Mouse (Mus musculus) midbrain, embryonic 14.5 days (tissue): ENCODE measurements at regions not wholly inside any gene's neighbourhood (a gene's known extent, or its start where the extent isn't known, plus 50 kb on each side); places are given as distances from the start of the nearest gene placed in this dataset.

Experiments
- ATAC-seq: fragments of 200-750 bp; cut with Nextera tagmentation; 2 replicates; pipeline ENCODE4 v1.8.0; 2017; ENCODE audit warnings: moderate number of reproducible peaks, moderate library complexity; ENCODE audit not compliant: low FRiP score, low TSS enrichment
- DNase-seq: peaks from one replicate; pipeline ENCODE4 v3.0.0-alpha.2; 2015
- H3K27ac ChIP-seq: fragments of 300-500 bp; sonication (generic); replicated peaks from 2 replicates; pipeline ENCODE4 v1.5.1; 2014; ENCODE audit warnings: mild to moderate bottlenecking, low read depth, low read length, moderate library complexity
- H3K27me3 ChIP-seq: fragments of 300-500 bp; sonication (generic); 2 replicates; pipeline ENCODE4 v1.6.1; 2014; ENCODE audit warnings: low read length, control low read depth, mixed read lengths; ENCODE audit not compliant: control insufficient read depth, insufficient read depth
- H3K36me3 ChIP-seq: fragments of 300-500 bp; sonication (generic); 2 replicates; pipeline ENCODE4 v1.6.1; 2014; ENCODE audit warnings: low read length, control low read depth; ENCODE audit not compliant: control insufficient read depth, insufficient read depth
- H3K4me1 ChIP-seq: fragments of 300-500 bp; sonication (generic); 2 replicates; pipeline ENCODE4 v1.6.1; 2014; ENCODE audit warnings: mild to moderate bottlenecking, antibody characterized with exemption, low read length, control low read depth; ENCODE audit not compliant: control insufficient read depth, insufficient read depth
- H3K4me2 ChIP-seq: fragments of 300-500 bp; sonication (generic); 2 replicates; pipeline ENCODE4 v1.6.1; 2014; ENCODE audit warnings: mild to moderate bottlenecking, low read length, moderate library complexity
- H3K4me3 ChIP-seq: fragments of 300-500 bp; sonication (generic); replicated peaks from 2 replicates; pipeline ENCODE4 v1.5.1; 2014; ENCODE audit warnings: low read depth, low read length
- H3K9ac ChIP-seq: fragments of 300-500 bp; sonication (generic); replicated peaks from 2 replicates; pipeline ENCODE4 v1.6.1; 2014; ENCODE audit warnings: mild to moderate bottlenecking, low read length, moderate library complexity
- H3K9me3 ChIP-seq: fragments of 300-500 bp; sonication (generic); 2 replicates; pipeline ENCODE4 v1.6.1; 2016; ENCODE audit warnings: low read length, control low read depth, mixed read lengths; ENCODE audit not compliant: control insufficient read depth
- WGBS: fragments of 180-500 bp; shearing (Covaris S2); extraction: QIAGEN DNeasy Blood & Tissue Kit; methylation state at CpG from one replicate; pipeline ENCODE4 v1.1.7; 2014; 5-methylcytosine and 5-hydroxymethylcytosine counted together

GRCm38 (mm10) chr16:52861263-52861662, 407.4 kb upstream of the Alcam start:
- Histone ChIP-seq H3K9me3 (no peaks in the 10 kb centered on the region), H3K27ac (no peak overlapping the region), H3K27me3 (no peaks in the 10 kb centered on the region), H3K4me2 (no peak overlapping the region), H3K9ac (no peak overlapping the region), H3K36me3 (no peaks in the 10 kb centered on the region), H3K4me3 (no peak overlapping the region), H3K4me1 (no peaks in the 10 kb centered on the region)
- ATAC-seq, result no peak
- WGBS, result 91% methylated on average over 6 of the region's 6 CpGs
- no peak for DNase-seq

- Histone ChIP-seq H3K4me1 (no peaks in the 10 kb centered on the region), H3K4me3 (no peak overlapping the region), H3K9ac (no peak overlapping the region), H3K27me3 (no peaks in the 10 kb centered on the region), H3K36me3 (no peaks in the 10 kb centered on the region), H3K9me3 (no peaks in the 10 kb centered on the region), H3K27ac (no peak overlapping the region), H3K4me2 (no peak overlapping the region)
- 72% methylated on average over 8 of the region's 8 CpGs for WGBS
- DNase-seq (no peak), ATAC-seq (no peak)
Observed at GRCm38 (mm10) chr16:52858441-52859209, 404.8 kb upstream of the Alcam start.

DNA sequence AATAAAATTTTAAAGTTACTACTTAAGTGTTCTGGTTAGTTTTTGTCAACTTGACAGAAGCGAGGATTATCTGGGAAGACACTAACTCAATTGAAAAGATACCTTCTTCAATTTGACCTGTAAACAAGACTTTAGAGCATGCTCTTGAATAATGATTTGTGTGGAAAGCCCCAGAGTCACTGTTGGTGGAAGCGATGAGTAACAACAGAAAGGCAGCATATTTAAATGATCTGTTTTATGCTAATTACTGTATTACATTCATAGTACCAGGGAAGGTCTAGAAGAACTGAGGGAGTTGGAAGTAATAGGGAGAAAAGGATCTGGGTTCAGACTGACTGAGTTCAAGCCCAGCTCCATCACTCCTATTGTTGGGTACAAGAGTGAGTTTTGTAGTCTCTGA, 397.3 kb upstream of the Alcam start:
- no peaks in the 10 kb centered on the region for H3K36me3 ChIP-seq
- H3K4me3 ChIP-seq, result no peak overlapping the region
- whole genome bisulfite sequencing, result 90% methylated on average over 2 of the region's 2 CpGs
- no peaks in the 10 kb centered on the region for H3K9me3 ChIP-seq
- H3K27ac ChIP-seq, result no peak overlapping the region
- H3K4me2 ChIP-seq, result no peak overlapping the region
- no peaks in the 10 kb centered on the region for H3K27me3 ChIP-seq
- ATAC-seq (no peak), DNase-seq (no peak)
- no peak overlapping the region for H3K9ac ChIP-seq
- no peaks in the 10 kb centered on the region for H3K4me1 ChIP-seq

GRCm38 (mm10) chr16:52818976-52819375, 365.1 kb upstream of the Alcam start:
- ATAC-seq (no peak), DNase-seq (no peak)
- H3K36me3 ChIP-seq, result no peaks in the 10 kb centered on the region
- no peaks in the 10 kb centered on the region for H3K4me1 ChIP-seq
- no peak overlapping the region for H3K9ac ChIP-seq
- H3K27ac ChIP-seq, result no peak overlapping the region
- H3K9me3 ChIP-seq, result no peaks in the 10 kb centered on the region
- no peak overlapping the region for H3K4me2 ChIP-seq
- 72% methylated on average over 1 of the region's 1 CpGs for WGBS
- H3K4me3 ChIP-seq, result no peak overlapping the region
- H3K27me3 ChIP-seq, result no peaks in the 10 kb centered on the region

GRCm38 (mm10) chr16:52811219-52811618, 357.3 kb upstream of the Alcam start:
- H3K36me3 ChIP-seq, result no peaks in the 10 kb centered on the region
- no peaks in the 10 kb centered on the region for H3K9me3 ChIP-seq
- no peak overlapping the region for H3K27ac ChIP-seq
- no peaks in the 10 kb centered on the region for H3K4me1 ChIP-seq
- H3K9ac ChIP-seq, result no peak overlapping the region
- DNase-seq, result no peak
- no peak overlapping the region for H3K4me2 ChIP-seq
- WGBS, result 85% methylated on average over 3 of the region's 3 CpGs
- ATAC-seq, result no peak
- H3K27me3 ChIP-seq, result no peaks in the 10 kb centered on the region
- no peak overlapping the region for H3K4me3 ChIP-seq

DNA sequence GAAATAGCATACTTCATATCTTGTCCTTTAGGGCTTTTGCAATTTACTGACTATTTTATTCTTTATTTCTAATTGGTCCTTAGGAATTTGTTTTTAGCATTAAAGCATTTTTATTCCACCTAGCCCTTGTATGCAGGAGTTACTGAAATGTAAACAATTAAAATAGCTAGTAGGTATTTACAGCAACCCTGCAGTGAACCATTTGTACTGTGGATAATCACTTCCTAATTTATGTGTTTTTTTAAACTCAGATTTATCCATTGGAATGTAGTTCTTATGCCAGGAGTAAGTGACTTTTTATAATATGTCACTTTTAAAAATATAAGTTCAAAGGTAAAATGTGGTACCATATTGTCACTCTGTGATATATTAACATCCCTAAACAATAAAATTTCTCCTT, 350.5 kb upstream of the Alcam start:
- Histone ChIP-seq H3K36me3 (no peaks in the 10 kb centered on the region), H3K4me3 (no peak overlapping the region), H3K27ac (no peak overlapping the region), H3K9me3 (no peaks in the 10 kb centered on the region), H3K27me3 (no peaks in the 10 kb centered on the region), H3K4me1 (no peaks in the 10 kb centered on the region), H3K4me2 (no peak overlapping the region), H3K9ac (no peak overlapping the region)
- DNase-seq (no peak), ATAC-seq (no peak)

DNA sequence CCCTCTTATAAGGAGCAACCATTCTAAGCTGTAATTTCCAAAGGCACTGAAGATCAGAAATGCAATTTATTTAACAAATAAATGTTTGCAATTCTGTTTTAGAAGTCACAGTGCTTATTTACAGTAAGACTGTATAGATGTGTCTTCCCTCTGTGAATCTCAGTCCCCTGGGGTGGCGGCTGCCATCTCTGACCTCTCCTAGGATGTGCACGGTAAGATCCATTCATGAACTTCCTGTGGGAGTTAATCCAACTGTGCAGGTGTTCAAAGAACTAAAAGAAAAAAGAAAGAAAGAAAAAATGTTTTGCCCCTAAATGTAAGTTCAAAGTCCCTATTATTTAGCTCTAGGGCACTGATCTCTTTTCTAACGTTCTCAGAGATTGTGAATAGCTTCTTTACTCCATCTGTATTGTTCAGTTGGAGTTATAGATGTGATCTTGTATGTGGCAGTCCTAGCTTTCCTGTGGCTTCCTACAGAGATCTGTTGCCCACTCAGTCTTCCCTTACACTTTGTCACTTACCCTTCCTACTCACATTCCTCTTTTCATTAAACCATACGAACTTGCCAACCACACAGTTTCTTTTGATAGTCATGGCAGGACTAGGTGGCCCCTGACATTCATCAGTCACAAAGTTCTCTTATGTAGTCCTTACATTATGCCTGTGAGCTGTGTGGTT, 346.0 kb upstream of the Alcam start:
- Histone ChIP-seq H3K36me3 (no peaks in the 10 kb centered on the region), H3K4me3 (no peak overlapping the region), H3K27ac (no peak overlapping the region), H3K4me1 (no peaks in the 10 kb centered on the region), H3K9me3 (no peaks in the 10 kb centered on the region), H3K9ac (no peak overlapping the region), H3K27me3 (no peaks in the 10 kb centered on the region), H3K4me2 (no peak overlapping the region)
- ATAC-seq (no peak), DNase-seq (peak; percentile 4)
- WGBS, result 45% methylated on average over 4 of the region's 4 CpGs

- Histone ChIP-seq H3K9me3 (no peaks in the 10 kb centered on the region), H3K27ac (no peak overlapping the region), H3K4me2 (no peak overlapping the region), H3K4me1 (no peaks in the 10 kb centered on the region), H3K4me3 (no peak overlapping the region), H3K9ac (no peak overlapping the region), H3K27me3 (no peaks in the 10 kb centered on the region), H3K36me3 (no peaks in the 10 kb centered on the region)
- ATAC-seq (no peak), DNase-seq (peak; percentile 1)
- 84% methylated on average over 1 of the region's 1 CpGs for WGBS
Observed at GRCm38 (mm10) chr16:52795184-52795583, 341.3 kb upstream of the Alcam start.

- Histone ChIP-seq H3K4me1 (no peaks in the 10 kb centered on the region), H3K36me3 (no peaks in the 10 kb centered on the region), H3K4me3 (no peak overlapping the region), H3K4me2 (no peak overlapping the region), H3K9ac (no peak overlapping the region), H3K27me3 (no peaks in the 10 kb centered on the region), H3K9me3 (no peaks in the 10 kb centered on the region), H3K27ac (no peak overlapping the region)
- DNase-seq, result no peak
- 40% methylated on average over 1 of the region's 1 CpGs for WGBS
- no peak for ATAC-seq
Observed at GRCm38 (mm10) chr16:52789946-52790345, 336.1 kb upstream of the Alcam start.
